Mouse (Mus musculus): ENCODE data around the gene Nid2.

DNA sequence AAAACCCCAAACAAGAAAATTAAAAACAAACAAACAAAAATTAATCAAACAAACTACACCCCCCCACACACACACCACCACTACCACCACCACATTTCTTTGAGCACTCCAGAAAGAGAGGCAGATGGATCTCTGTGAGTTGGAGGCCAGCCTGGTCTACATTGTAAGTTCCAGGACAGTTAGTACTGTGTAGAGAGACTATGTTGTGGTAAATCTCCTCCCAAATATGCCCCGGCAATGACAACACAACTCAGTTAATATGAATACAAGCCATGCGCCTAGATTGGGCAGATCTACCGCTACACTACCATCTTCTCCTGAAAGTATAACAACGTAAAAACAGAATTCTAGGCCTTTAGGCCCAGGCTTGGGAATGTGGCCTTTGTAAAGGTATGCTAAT lies 109.2 kb downstream of the Nid2 start:
- no peak for TF ChIP-seq POLR2A (IDR thresholded peaks at IDR 0.05; ENCODE audit: low read depth, low read length)
- TF ChIP-seq CTCF (IDR thresholded peaks at IDR 0.05; ENCODE audit: extremely low read depth, insufficient read depth, insufficient read length, insufficient replicate concordance), result no peak

Data from spleen, adult 2 months (tissue).